Mouse (Mus musculus): ENCODE data around the gene Egfr.

Egfr gene

DNA sequence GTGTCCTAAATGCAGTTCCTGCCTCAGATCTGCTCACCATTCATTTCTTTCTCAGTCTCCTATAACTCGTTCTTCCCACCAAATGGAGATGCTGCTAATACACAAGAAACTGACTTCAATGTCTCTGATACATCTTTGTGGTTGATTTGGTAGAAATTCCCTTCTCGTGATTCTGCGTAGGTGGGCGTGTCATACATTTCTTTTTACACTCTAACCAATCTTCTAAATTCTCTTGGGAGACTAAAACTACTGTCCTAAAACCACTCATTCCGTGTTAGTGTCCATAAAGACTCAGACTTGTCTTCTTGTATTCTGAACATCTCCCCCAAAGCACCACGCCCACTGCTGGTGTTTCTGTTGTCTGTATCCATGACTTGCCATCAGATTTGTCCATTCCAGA lies 205.0 kb downstream of the Egfr start:
- no peak for DNase-seq (ENCODE audit: low spot score in 2 of 2)

DNA sequence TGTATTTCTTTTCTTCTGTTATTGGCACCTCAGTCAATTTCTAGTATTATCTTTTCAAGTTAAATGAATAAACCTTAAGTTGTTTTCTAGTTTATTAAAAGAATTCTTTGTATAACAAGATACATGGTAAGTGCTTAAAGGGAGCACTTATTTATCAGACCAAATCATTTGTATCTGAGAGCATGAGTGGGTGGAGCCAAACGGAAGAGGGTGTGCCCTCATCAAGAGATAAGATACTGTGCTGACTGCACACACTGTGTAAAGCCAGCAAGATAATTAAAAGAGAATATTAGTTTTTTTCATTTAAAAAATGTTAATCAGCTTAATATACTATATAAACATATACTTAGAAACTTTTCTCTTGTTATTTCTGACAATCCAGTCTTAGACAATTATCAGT lies 206.5 kb downstream of the Egfr start:
- DNase-seq (ENCODE audit: low spot score in 2 of 2) = no peak

Data from urinary bladder, postnatal 36 days (tissue).